Mouse (Mus musculus) common myeloid progenitor, adult 5-6 weeks (primary cell): ENCODE results near the gene Clic1. TPM values are rescaled to one million over a fixed set of nuclear protein-coding genes. Genes with fewer than 3 reads are reported as not detected.
A peak's percentile ranks its signal among the peaks of the same experiment; 100 is the strongest.

Experiments used
- ATAC-seq: replicated peaks from 2 replicates; pipeline ENCODE4 v1.8.0; 2016; ENCODE audit warnings: low read depth, mild to moderate bottlenecking, moderate TSS enrichment, inconsistent platforms; ENCODE audit not compliant: poor library complexity, severe bottlenecking
- total RNA-seq: library from RNA; stranded (forward); fragments of 200-1000, 187-1606 nt; gene quantifications from 2 replicates; pipeline ENCODE4 v1.2.3, GENCODE M21; 2017

Clic1 gene
- total RNA-seq, 1 experiment from 2014 or later = 214 TPM

GRCm38 (mm10) chr17:35060071-35060470 is 10.3 kb downstream of the Clic1 start:
- no peak for ATAC-seq

- ATAC-seq = no peak
These were observed 11.1 kb downstream of the Clic1 start for GRCm38 (mm10) chr17:35060737-35061297.

GRCm38 (mm10) chr17:35061299-35061698 is 11.5 kb downstream of the Clic1 start:
- ATAC-seq = no peak

- ATAC-seq = no peak
These were observed 13.7 kb downstream of the Clic1 start for GRCm38 (mm10) chr17:35063466-35063865.

GRCm38 (mm10) chr17:35064378-35064877 is 14.7 kb downstream of the Clic1 start:
- no peak for ATAC-seq

GRCm38 (mm10) chr17:35064951-35065947 is 15.5 kb downstream of the Clic1 start, which contains the start of gene Ly6g6c:
Gene Ly6g6c, plus strand, starts transcription at chr17:35065388.
- ATAC-seq = peak; percentile 37

GRCm38 (mm10) chr17:35066084-35066483 is 16.3 kb downstream of the Clic1 start, which contains the start of gene Mpig6b:
Gene Mpig6b, minus strand, starts transcription at chr17:35066184.
- no peak for ATAC-seq

- no peak for ATAC-seq
These were observed 18.6 kb downstream of the Clic1 start for GRCm38 (mm10) chr17:35068213-35068914.

GRCm38 (mm10) chr17:35070556-35071229 is 20.9 kb downstream of the Clic1 start:
- ATAC-seq = no peak

GRCm38 (mm10) chr17:35071454-35071853 is 21.7 kb downstream of the Clic1 start:
- ATAC-seq = no peak

- ATAC-seq = peak; percentile 65
These were observed 24.3 kb downstream of the Clic1 start for GRCm38 (mm10) chr17:35074097-35074496.

- ATAC-seq = no peak
These were observed 26.9 kb downstream of the Clic1 start, which contains the start of gene Ly6g6e for GRCm38 (mm10) chr17:35076507-35077176. Gene Ly6g6e, plus strand, starts transcription at chr17:35076902.

- ATAC-seq = no peak
These were observed 27.5 kb downstream of the Clic1 start for GRCm38 (mm10) chr17:35077285-35077684.

GRCm38 (mm10) chr17:35077786-35078233 is 28.0 kb downstream of the Clic1 start, which contains the start of gene Ly6g6d:
Gene Ly6g6d, minus strand, starts transcription at chr17:35078065.
- ATAC-seq = peak; percentile 16; the same call in 1 of the 2 replicates

GRCm38 (mm10) chr17:35079778-35080177 is 30.0 kb downstream of the Clic1 start:
- ATAC-seq = peak; percentile 80

GRCm38 (mm10) chr17:35080248-35080647 is 30.5 kb downstream of the Clic1 start:
- ATAC-seq = peak; percentile 9; the same call in 1 of the 2 replicates

- no peak for ATAC-seq
These were observed 30.9 kb downstream of the Clic1 start for GRCm38 (mm10) chr17:35080710-35081109.

- no peak for ATAC-seq
These were observed 33.2 kb downstream of the Clic1 start for GRCm38 (mm10) chr17:35082841-35083576.
